Mouse (Mus musculus) naive thymus-derived CD4-positive, alpha-beta T cell, adult 2 months (primary cell): Measurements from ENCODE around the gene Ptpn18.
"Not testable (repeated sequence)": the region's sequence is repeated elsewhere in the genome, so short reads cannot be mapped to it uniquely, and the experiment has no call there.

ENCODE experiments used
- DNase-seq: peaks from one replicate; pipeline ENCODE4 v3.0.0-alpha.2; 2011; ENCODE audit warnings: low read depth

The Ptpn18 gene

GRCm38 (mm10) chr1:34459284-34460060, at the start of gene Ptpn18:
Gene Ptpn18, plus strand, starts transcription at chr1:34459762.
- peak; percentile 93 for DNase-seq

- no peak for DNase-seq
Measured at GRCm38 (mm10) chr1:34428466-34428865, 31.1 kb upstream of the Ptpn18 start.

- no peak for DNase-seq
Measured at GRCm38 (mm10) chr1:34429281-34429680, 30.3 kb upstream of the Ptpn18 start.

GRCm38 (mm10) chr1:34430981-34431380, 28.6 kb upstream of the Ptpn18 start:
- DNase-seq = no peak

GRCm38 (mm10) chr1:34431431-34431830, 28.1 kb upstream of the Ptpn18 start:
- no peak for DNase-seq

- no peak for DNase-seq
Measured at GRCm38 (mm10) chr1:34432411-34432775, 27.2 kb upstream of the Ptpn18 start.

- peak; percentile 71 for DNase-seq
Measured at GRCm38 (mm10) chr1:34432776-34433481, 26.6 kb upstream of the Ptpn18 start.

GRCm38 (mm10) chr1:34433891-34434521, 25.6 kb upstream of the Ptpn18 start:
- DNase-seq = peak; percentile 75

GRCm38 (mm10) chr1:34434660-34435160, 24.9 kb upstream of the Ptpn18 start:
- peak; percentile 95 for DNase-seq

GRCm38 (mm10) chr1:34435371-34436120, 24.0 kb upstream of the Ptpn18 start:
- DNase-seq = no peak

- no peak for DNase-seq
Measured at GRCm38 (mm10) chr1:34436374-34436773, 23.2 kb upstream of the Ptpn18 start.

- DNase-seq = not testable (repeated sequence)
Measured at GRCm38 (mm10) chr1:34437366-34437765, 22.2 kb upstream of the Ptpn18 start.

GRCm38 (mm10) chr1:34438381-34439051, 21.0 kb upstream of the Ptpn18 start:
- DNase-seq = no peak

- DNase-seq = peak; percentile 99
Measured at GRCm38 (mm10) chr1:34439215-34439960, 20.2 kb upstream of the Ptpn18 start, which contains the start of the genes Ccdc115 and Imp4. Gene Ccdc115, minus strand, starts transcription at chr1:34439672. Gene Imp4, plus strand, starts transcription at chr1:34439851.

- DNase-seq = no peak
Measured at GRCm38 (mm10) chr1:34439961-34440630, 19.5 kb upstream of the Ptpn18 start.

GRCm38 (mm10) chr1:34443124-34443523, 16.4 kb upstream of the Ptpn18 start:
- DNase-seq = no peak

- peak; percentile 48 for DNase-seq
Measured at GRCm38 (mm10) chr1:34458431-34458830, 1.1 kb upstream of the Ptpn18 start.

GRCm38 (mm10) chr1:34460061-34460441, 489 bp downstream of the Ptpn18 start:
- no peak for DNase-seq

GRCm38 (mm10) chr1:34462766-34463165, 3.2 kb downstream of the Ptpn18 start:
- DNase-seq = peak; percentile 91

GRCm38 (mm10) chr1:34464310-34464817, 4.8 kb downstream of the Ptpn18 start:
- DNase-seq = peak; percentile 50
